Mouse (Mus musculus): ENCODE results near the gene Slit3. TPM values are rescaled to one million over a fixed set of nuclear protein-coding genes. Genes with fewer than 3 reads are reported as not detected.
A peak's percentile ranks its signal among the peaks of the same experiment; 100 is the strongest.

Slit3 gene
- polyA plus RNA-seq, 1 experiment from 2014 or later: 11.1 TPM

DNA sequence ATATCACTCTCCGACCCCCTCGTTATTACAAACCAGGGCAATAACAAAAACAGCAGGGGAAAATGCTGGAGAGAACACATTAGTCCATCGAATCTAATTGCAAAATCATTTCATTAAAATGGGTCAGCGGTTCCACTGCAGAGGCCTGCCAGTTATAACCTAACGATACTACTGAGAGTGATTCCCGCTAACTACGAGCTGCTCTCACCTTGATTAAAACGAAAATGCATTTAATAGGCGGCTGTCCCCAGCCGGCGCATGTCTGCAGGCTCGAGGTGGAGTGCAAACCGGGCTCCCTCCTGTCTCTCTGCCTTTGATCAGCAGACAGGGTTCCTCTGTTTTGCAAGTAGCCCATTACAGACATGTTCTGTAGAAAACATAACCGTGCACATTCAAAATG, 498.4 kb downstream of the Slit3 start:
- no peaks in the 10 kb centered on the region for H3K27me3 ChIP-seq (ENCODE audit: control insufficient read depth, insufficient read depth, low read length)
- no peaks in the 10 kb centered on the region for H3K4me1 ChIP-seq (ENCODE audit: control insufficient read depth, insufficient read depth, low read length)
- DNase-seq (ENCODE audit: low spot score, missing footprints): no peak
- H3K9me3 ChIP-seq (ENCODE audit: control insufficient read depth, low read length): no peaks in the 10 kb centered on the region
- no peak for ATAC-seq (ENCODE audit: low FRiP score)
- WGBS: 88% methylated on average over 14 of the region's 14 CpGs
- no peak overlapping the region for H3K27ac ChIP-seq (ENCODE audit: low read depth, low read length)
- H3K4me3 ChIP-seq (ENCODE audit: low read depth, low read length): no peak overlapping the region
- H3K36me3 ChIP-seq (ENCODE audit: control insufficient read depth, insufficient read depth, low read length): no peaks in the 10 kb centered on the region
- H3K9ac ChIP-seq (ENCODE audit: low read length): no peak overlapping the region
- no peak overlapping the region for H3K4me2 ChIP-seq

DNA sequence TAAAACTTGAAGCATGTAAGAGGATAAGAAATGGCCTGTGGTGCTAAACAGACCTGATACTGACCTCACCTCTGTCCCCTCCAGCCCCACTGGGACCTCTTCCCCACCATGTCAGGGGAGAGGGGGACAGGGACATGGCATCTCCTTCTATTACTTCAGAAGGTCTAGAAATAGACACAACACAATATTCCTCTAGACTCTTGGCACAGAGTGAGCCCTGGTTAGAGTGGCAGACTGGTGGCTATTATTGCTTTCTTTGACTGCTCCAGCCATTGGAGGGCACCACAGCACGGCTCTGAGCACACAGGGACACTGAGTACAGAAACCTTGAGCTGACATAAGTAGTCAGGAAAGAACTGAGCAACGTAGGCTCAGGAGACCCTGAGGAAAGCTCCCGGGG, 501.7 kb downstream of the Slit3 start:
- H3K4me3 ChIP-seq (ENCODE audit: low read depth, low read length): no peak overlapping the region
- no peak for DNase-seq (ENCODE audit: low spot score, missing footprints)
- no peaks in the 10 kb centered on the region for H3K36me3 ChIP-seq (ENCODE audit: control insufficient read depth, insufficient read depth, low read length)
- WGBS: 83% methylated on average over 3 of the region's 3 CpGs
- H3K27ac ChIP-seq (ENCODE audit: low read depth, low read length): no peak overlapping the region
- H3K9me3 ChIP-seq (ENCODE audit: control insufficient read depth, low read length): no peaks in the 10 kb centered on the region
- ATAC-seq (ENCODE audit: low FRiP score): no peak
- no peak overlapping the region for H3K9ac ChIP-seq (ENCODE audit: low read length)
- H3K27me3 ChIP-seq (ENCODE audit: control insufficient read depth, insufficient read depth, low read length): no peaks in the 10 kb centered on the region
- no peak overlapping the region for H3K4me2 ChIP-seq
- H3K4me1 ChIP-seq (ENCODE audit: control insufficient read depth, insufficient read depth, low read length): no peaks in the 10 kb centered on the region

GRCm38 (mm10) chr11:35624515-35625270, 503.7 kb downstream of the Slit3 start:
- Histone ChIP-seq H3K4me3 (ENCODE audit: low read depth, low read length) (no peak overlapping the region), H3K9me3 (ENCODE audit: control insufficient read depth, low read length) (no peaks in the 10 kb centered on the region), H3K27ac (ENCODE audit: low read depth, low read length) (no peak overlapping the region), H3K4me1 (ENCODE audit: control insufficient read depth, insufficient read depth, low read length) (no peaks in the 10 kb centered on the region), H3K4me2 (no peak overlapping the region), H3K9ac (ENCODE audit: low read length) (no peak overlapping the region), H3K36me3 (ENCODE audit: control insufficient read depth, insufficient read depth, low read length) (no peaks in the 10 kb centered on the region), H3K27me3 (ENCODE audit: control insufficient read depth, insufficient read depth, low read length) (no peaks in the 10 kb centered on the region)
- 93% methylated on average over 21 of the region's 21 CpGs for WGBS
- no peak for ATAC-seq (ENCODE audit: low FRiP score)
- no peak for DNase-seq (ENCODE audit: low spot score, missing footprints)

- H3K36me3 ChIP-seq (ENCODE audit: control insufficient read depth, insufficient read depth, low read length): no peaks in the 10 kb centered on the region
- H3K9me3 ChIP-seq (ENCODE audit: control insufficient read depth, low read length): no peaks in the 10 kb centered on the region
- H3K4me3 ChIP-seq (ENCODE audit: low read depth, low read length): no peak overlapping the region
- WGBS: 78% methylated on average over 6 of the region's 6 CpGs
- DNase-seq (ENCODE audit: low spot score, missing footprints) (no peak), ATAC-seq (ENCODE audit: low FRiP score) (no peak)
- H3K27ac ChIP-seq (ENCODE audit: low read depth, low read length): no peak overlapping the region
- H3K9ac ChIP-seq (ENCODE audit: low read length): no peak overlapping the region
- no peak overlapping the region for H3K4me2 ChIP-seq
- no peaks in the 10 kb centered on the region for H3K27me3 ChIP-seq (ENCODE audit: control insufficient read depth, insufficient read depth, low read length)
- no peaks in the 10 kb centered on the region for H3K4me1 ChIP-seq (ENCODE audit: control insufficient read depth, insufficient read depth, low read length)
These were observed 504.6 kb downstream of the Slit3 start for GRCm38 (mm10) chr11:35625576-35625975.

GRCm38 (mm10) chr11:35626161-35626885, 505.3 kb downstream of the Slit3 start:
- DNase-seq (ENCODE audit: low spot score, missing footprints): no peak
- H3K4me2 ChIP-seq: no peak overlapping the region
- ATAC-seq (ENCODE audit: low FRiP score): no peak
- no peak overlapping the region for H3K27ac ChIP-seq (ENCODE audit: low read depth, low read length)
- 90% methylated on average over 10 of the region's 10 CpGs for WGBS
- H3K36me3 ChIP-seq (ENCODE audit: control insufficient read depth, insufficient read depth, low read length): no peaks in the 10 kb centered on the region
- no peak overlapping the region for H3K4me3 ChIP-seq (ENCODE audit: low read depth, low read length)
- no peaks in the 10 kb centered on the region for H3K4me1 ChIP-seq (ENCODE audit: control insufficient read depth, insufficient read depth, low read length)
- H3K9ac ChIP-seq (ENCODE audit: low read length): no peak overlapping the region
- H3K27me3 ChIP-seq (ENCODE audit: control insufficient read depth, insufficient read depth, low read length): no peaks in the 10 kb centered on the region
- H3K9me3 ChIP-seq (ENCODE audit: control insufficient read depth, low read length): no peaks in the 10 kb centered on the region

GRCm38 (mm10) chr11:35627815-35628214, 506.8 kb downstream of the Slit3 start:
- Histone ChIP-seq H3K4me3 (ENCODE audit: low read depth, low read length) (no peak overlapping the region), H3K9me3 (ENCODE audit: control insufficient read depth, low read length) (no peaks in the 10 kb centered on the region), H3K4me1 (ENCODE audit: control insufficient read depth, insufficient read depth, low read length) (no peaks in the 10 kb centered on the region), H3K4me2 (no peak overlapping the region), H3K9ac (ENCODE audit: low read length) (no peak overlapping the region), H3K27ac (ENCODE audit: low read depth, low read length) (no peak overlapping the region), H3K36me3 (ENCODE audit: control insufficient read depth, insufficient read depth, low read length) (no peaks in the 10 kb centered on the region), H3K27me3 (ENCODE audit: control insufficient read depth, insufficient read depth, low read length) (no peaks in the 10 kb centered on the region)
- DNase-seq (ENCODE audit: low spot score, missing footprints): no peak
- WGBS: 96% methylated on average over 3 of the region's 3 CpGs
- no peak for ATAC-seq (ENCODE audit: low FRiP score)

DNA sequence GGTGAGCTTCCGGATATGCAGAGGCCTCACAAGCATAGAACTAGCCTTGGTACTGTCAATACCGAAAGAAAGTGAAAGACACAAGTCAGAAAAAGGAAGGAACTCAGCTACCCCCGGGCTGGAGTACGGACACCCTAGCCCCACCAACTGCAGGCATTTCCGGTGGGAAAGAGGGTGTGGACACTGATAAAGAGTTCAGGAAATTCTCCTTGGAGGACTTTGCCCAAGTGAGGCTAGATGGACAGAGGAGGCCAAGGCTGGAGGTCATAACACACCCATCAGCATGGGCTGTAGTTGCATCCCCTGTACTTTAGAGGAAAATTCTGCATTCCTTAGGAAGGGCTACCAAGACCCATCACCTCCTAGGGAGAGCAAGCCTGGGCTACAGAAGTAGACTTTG, 511.2 kb downstream of the Slit3 start:
- Histone ChIP-seq H3K4me1 (ENCODE audit: control insufficient read depth, insufficient read depth, low read length) (no peaks in the 10 kb centered on the region), H3K9ac (ENCODE audit: low read length) (no peak overlapping the region), H3K9me3 (ENCODE audit: control insufficient read depth, low read length) (no peaks in the 10 kb centered on the region), H3K36me3 (ENCODE audit: control insufficient read depth, insufficient read depth, low read length) (no peaks in the 10 kb centered on the region), H3K27ac (ENCODE audit: low read depth, low read length) (no peak overlapping the region), H3K4me2 (no peak overlapping the region), H3K4me3 (ENCODE audit: low read depth, low read length) (no peak overlapping the region), H3K27me3 (ENCODE audit: control insufficient read depth, insufficient read depth, low read length) (no peaks in the 10 kb centered on the region; the same call in 1 of the 2 replicates)
- DNase-seq (ENCODE audit: low spot score, missing footprints) (no peak), ATAC-seq (ENCODE audit: low FRiP score) (no peak)
- 97% methylated on average over 5 of the region's 5 CpGs for WGBS

- Histone ChIP-seq H3K9ac (ENCODE audit: low read length) (no peak overlapping the region), H3K9me3 (ENCODE audit: control insufficient read depth, low read length) (no peaks in the 10 kb centered on the region), H3K4me1 (ENCODE audit: control insufficient read depth, insufficient read depth, low read length) (no peaks in the 10 kb centered on the region; the same call in 1 of the 2 replicates), H3K36me3 (ENCODE audit: control insufficient read depth, insufficient read depth, low read length) (no peaks in the 10 kb centered on the region), H3K27me3 (ENCODE audit: control insufficient read depth, insufficient read depth, low read length) (no peaks in the 10 kb centered on the region; the same call in 1 of the 2 replicates), H3K4me3 (ENCODE audit: low read depth, low read length) (no peak overlapping the region), H3K27ac (ENCODE audit: low read depth, low read length) (no peak overlapping the region), H3K4me2 (no peak overlapping the region)
- 86% methylated on average over 7 of the region's 7 CpGs for WGBS
- ATAC-seq (ENCODE audit: low FRiP score) (no peak), DNase-seq (ENCODE audit: low spot score, missing footprints) (no peak)
These were observed 516.1 kb downstream of the Slit3 start for GRCm38 (mm10) chr11:35637102-35637501.

DNA sequence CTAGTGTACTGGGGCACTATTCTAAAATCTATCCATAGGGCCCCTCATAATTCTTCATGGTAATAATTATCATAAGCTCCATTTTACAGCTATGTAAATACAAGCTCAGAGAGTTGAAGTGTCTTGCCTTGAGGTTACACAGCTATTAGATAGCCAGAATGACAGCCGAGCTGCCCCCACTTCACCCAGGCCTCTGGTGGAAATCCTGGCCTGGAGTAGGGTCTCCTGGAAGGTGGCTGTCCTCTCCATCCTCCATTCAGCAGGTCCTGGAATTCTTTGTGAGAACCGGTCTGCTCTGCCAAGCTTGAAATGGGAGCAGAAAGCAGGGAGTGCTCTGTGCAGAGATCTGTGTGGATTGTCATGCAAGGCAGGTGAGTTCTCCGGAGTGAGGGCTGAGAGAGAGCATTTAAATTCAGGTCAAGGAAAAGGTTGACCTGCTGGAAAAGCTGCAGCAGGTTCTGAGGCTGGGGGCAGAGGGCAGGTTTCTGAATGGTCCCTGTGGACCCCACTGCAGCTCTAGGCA, 517.9 kb downstream of the Slit3 start:
- no peak overlapping the region for H3K9ac ChIP-seq (ENCODE audit: low read length)
- no peak overlapping the region for H3K4me2 ChIP-seq
- H3K36me3 ChIP-seq (ENCODE audit: control insufficient read depth, insufficient read depth, low read length): no peaks in the 10 kb centered on the region
- H3K9me3 ChIP-seq (ENCODE audit: control insufficient read depth, low read length): no peaks in the 10 kb centered on the region
- no peaks in the 10 kb centered on the region; the same call in 1 of the 2 replicates for H3K27me3 ChIP-seq (ENCODE audit: control insufficient read depth, insufficient read depth, low read length)
- ATAC-seq (ENCODE audit: low FRiP score): peak; percentile 35; the same call in 1 of the 2 replicates
- no peaks in the 10 kb centered on the region; the same call in 1 of the 2 replicates for H3K4me1 ChIP-seq (ENCODE audit: control insufficient read depth, insufficient read depth, low read length)
- no peak overlapping the region for H3K27ac ChIP-seq (ENCODE audit: low read depth, low read length)
- no peak overlapping the region for H3K4me3 ChIP-seq (ENCODE audit: low read depth, low read length)
- DNase-seq (ENCODE audit: low spot score, missing footprints): peak; percentile 86
- 11% methylated on average over 3 of the region's 3 CpGs for WGBS

Measured in midbrain, embryonic 11.5 days (tissue).